Mouse (Mus musculus) kidney, adult 2 months (tissue): ENCODE measurements around the gene Tmem127.

Source experiments
- CTCF ChIP-seq: fragments of 200-500 bp; conservative IDR thresholded peaks from 2 replicates; pipeline ENCODE4 v1.5.1; 2011; ENCODE audit warnings: low read depth, mild to moderate bottlenecking, control low read depth, low read length, moderate library complexity, mixed read lengths; ENCODE audit not compliant: insufficient read depth, insufficient read length
- POLR2A ChIP-seq: fragments of 200-500 bp; IDR thresholded peaks from one replicate; pipeline ENCODE4 v1.6.1; 2011; ENCODE audit warnings: low read depth, low read length, control low read depth

- TF ChIP-seq CTCF (no peak), POLR2A (no peak)
These were observed 25.1 kb downstream of the Tmem127 start for GRCm38 (mm10) chr2:127272806-127273205.
